Mouse (Mus musculus) cerebellum, postnatal 4 days (tissue): ENCODE measurements at regions not wholly inside any gene's neighbourhood (a gene's known extent, or its start where the extent isn't known, plus 50 kb on each side); places are given as distances from the start of the nearest gene placed in this dataset.
A peak's percentile ranks its signal among the peaks of the same experiment; 100 is the strongest.
"Not testable (repeated sequence)": the region's sequence is repeated elsewhere in the genome, so short reads cannot be mapped to it uniquely, and the experiment has no call there.

ENCODE experiments used
- DNase-seq, 2 experiments: peaks; one replicate each; pipeline ENCODE4 v3.0.0; 2022; ENCODE audit warnings: low spot score in 2 of 2, mixed read lengths in 1 of 2

GRCm38 (mm10) chr7:64101679-64102078 is 52.0 kb upstream of the Trpm1 start:
- DNase-seq = no peak

DNA sequence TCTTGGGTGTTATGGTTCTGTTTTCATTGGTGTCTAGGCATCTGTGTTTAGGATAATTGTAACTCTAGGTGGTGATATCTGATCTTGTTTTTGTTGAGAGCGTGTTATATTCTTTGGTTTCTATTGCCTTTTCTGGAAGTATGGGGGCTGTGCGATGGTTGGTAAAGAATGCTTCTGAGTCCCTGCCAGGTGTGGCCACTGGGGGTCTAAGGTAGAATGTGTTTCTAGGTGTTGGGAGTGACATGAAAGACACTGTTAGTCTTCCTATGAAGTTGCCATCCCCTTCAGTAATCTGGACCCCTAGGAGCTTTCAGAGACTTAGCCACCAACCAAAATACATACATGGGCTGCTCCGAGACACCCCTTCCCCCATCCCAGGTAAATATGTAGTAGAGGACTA is 54.0 kb upstream of the Trpm1 start:
- DNase-seq = no peak

DNA sequence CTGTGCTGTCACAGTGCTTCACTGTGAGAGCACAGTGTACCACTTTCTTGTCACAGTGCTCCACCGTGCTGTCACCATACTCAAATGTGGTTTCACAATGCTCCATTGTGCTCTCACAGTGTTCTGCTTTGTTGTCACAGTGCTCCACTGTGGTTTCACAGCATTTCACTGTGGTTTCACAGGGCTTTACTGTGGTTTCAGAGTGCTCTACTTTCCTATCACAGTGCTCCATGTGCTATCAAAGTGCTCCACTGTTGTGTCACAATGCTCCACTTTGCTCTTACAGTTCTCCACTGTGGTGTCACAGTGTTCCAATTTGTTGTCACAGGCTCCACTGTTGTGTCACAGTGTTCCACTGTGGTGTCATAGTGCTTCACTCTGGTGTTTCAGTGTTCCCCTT is 63.6 kb upstream of the Trpm1 start:
- DNase-seq = no peak

DNA sequence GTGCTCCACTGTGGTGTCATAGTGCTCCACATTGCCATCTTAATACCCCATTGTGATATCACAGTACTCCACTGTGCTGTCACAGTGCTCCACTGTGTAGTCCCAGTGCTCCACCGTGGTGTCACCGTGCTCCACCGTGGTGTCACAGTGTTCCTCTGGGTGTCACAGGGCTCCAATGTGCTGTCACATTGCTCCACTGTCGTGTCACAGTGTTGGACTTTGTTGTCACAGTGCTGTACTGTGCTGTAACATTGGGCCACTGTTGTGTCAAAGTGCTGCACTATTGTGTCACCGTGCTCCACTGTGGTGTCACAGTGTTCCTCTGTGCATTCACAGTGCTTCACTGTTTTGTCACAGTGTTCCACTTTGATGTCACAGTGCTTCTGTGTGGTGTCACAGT is 64.6 kb upstream of the Trpm1 start:
- no peak for DNase-seq

DNA sequence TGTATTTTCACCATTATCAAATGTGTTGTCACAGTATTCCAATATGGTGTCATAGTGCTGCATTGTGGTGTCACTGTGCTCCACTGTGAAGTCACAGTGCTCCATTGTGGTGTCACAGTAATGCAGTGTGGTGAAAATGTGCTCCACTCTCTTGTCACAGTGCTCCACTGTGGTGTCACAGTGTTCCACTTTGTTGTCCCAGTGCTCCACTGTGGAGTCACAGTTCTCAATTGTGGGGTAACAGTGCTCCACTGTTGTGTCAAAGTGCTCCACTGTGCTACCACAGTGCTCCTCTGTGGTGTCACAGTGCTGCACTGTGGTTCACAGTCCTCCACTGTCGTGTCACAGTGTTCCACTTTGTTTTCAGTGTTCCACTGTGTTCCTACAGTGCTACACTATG is 69.7 kb upstream of the Trpm1 start:
- not testable (repeated sequence) for DNase-seq

DNA sequence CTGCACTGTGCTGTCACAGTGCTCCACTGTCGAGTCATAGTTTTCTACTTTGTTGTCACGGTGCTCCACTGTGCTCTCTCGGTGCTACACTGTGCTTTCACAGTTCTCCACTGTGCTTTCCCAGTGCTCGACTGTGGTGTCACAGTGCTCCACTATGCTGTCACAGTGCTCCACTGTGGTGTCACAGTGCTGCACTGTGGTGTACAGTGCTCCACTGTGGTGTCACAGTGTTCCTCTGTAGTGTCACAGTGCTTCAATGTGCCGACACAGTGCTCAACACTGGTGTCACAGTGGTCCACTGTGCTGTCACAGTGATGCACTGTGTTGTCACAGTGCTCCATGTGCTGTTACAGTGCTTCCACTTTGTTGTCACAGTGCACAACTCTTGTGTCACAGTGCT is 71.0 kb upstream of the Trpm1 start:
- no peak for DNase-seq

DNA sequence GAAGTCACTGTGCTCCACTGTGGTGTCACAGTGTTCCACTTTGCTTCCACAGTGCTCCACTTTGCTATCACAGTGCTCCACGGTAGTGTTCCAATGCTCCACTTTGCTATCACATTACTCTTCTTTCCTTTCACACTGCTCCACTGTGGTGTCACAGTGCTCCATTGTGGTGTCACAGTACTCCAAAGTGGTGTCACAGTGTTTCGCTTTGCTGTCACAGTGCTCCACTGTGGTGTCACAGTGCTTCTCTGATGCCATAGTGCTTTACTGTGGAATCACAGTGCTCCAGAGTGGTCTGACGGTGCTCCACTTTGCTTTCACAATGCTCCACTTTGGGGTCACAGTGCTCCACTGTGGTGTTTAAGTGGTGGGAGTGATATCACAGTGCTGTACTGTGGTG is 71.4 kb upstream of the Trpm1 start:
- DNase-seq = no peak

DNA sequence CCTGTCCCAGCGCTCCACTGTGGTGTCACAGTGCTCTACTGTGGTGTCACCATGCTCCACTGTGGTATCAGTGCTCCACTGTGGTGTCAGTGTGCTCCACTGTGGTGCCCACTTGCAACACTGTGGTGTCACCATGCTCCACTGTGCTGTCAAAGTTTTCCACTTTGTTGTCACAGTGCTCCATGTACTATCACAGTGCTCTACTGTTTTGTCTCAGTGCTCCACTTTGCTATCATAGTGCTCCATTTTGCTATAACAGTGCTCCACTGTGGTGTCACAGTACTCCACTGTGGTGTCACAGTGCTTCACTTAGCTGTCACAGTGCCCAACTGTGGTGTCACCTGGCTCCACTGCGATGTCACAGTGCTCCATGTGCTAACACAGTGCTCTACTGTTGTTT is 72.0 kb upstream of the Trpm1 start:
- DNase-seq = no peak

DNA sequence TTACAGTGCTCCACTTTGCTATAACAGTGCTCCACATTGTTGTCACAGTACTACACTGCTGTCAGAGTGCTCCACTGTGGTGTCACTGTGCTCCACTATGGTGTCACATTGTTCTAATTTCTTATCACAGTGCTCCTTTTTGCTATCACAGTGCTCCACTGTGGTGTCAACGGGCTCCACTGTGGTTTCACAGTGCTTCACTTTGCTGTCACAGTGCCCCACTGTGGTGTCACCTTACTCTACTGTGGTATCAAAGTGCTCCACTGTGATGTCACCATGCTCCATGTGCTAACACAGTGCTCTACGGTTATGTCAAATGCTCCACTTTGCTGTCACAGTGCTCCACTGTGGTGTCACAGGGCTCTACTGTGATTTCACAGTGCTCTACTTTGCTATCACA is 72.6 kb upstream of the Trpm1 start:
- DNase-seq = no peak

DNA sequence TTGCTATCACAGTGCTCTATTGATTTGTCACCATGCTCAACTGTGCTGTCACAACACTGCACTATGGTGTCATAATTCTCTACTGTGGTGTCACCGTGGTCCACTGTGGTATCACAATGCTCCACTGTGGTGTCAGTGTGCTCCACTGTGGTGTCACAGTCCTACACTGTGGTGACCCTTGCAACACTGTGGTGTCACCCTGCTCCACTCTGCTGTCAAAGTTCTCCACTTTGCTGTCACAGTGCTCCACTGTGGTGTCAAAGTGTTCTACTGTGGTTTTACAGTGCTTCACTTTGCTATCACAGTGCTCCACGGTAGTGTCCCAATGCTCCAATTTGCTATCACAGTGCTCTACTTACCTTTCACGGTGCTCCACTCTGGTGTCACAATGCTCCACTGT is 74.3 kb upstream of the Trpm1 start:
- DNase-seq = no peak

DNA sequence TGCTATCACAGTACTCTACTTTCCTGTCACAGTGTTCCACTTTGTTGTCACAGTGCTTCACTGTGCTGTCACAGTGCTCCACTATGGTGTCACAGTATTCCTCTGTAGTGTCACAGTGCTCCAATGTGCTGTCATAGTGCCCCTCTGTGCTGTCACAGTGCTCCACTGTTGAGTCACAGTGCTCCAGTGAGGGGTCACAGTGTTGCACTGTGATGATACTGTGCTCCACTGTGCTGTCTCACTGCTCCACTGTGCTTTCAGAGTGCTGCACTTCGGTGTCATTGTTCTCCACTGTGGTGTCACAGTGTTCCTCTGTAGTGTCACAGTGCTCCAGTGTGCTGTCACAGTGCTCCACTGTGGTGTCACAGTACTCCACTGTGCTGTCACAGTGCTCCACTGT is 75.0 kb upstream of the Trpm1 start:
- no peak for DNase-seq

- DNase-seq = no peak
These were observed 76.1 kb upstream of the Trpm1 start for GRCm38 (mm10) chr7:64077526-64077925.

- DNase-seq = no peak
These were observed 76.8 kb upstream of the Trpm1 start for GRCm38 (mm10) chr7:64076764-64077360.

DNA sequence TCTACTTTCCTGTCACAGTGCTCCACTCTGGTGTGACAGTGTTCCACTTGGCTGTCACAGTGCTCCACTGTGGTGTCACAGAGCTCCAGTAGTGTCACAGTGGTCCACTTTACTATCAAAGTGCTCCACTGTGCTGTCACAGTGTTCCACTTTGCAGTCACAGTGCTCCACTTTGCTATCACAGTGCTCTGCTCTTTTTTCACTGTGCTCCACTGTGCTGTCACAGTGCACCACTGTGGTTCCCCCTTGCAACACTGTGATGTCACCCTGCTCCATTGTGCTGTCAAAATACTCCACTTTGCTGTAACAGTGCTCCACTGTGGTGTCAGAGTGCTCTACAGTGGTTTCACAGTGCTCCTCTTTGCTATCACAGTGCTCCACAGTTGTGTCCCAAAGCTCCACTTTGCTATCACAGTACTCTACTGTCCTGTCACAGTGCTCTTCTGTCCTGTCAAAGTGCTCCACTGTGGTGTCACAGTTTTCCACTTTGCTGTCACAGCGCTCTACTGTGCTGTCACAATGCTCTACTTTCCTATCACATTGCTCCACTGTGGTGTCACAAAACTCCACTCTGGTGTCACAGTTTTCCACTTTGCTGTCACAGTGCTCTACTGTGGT is 77.8 kb upstream of the Trpm1 start:
- no peak for DNase-seq

GRCm38 (mm10) chr7:64074661-64075234 is 78.9 kb upstream of the Trpm1 start:
- no peak for DNase-seq

GRCm38 (mm10) chr7:64074186-64074585 is 79.4 kb upstream of the Trpm1 start:
- DNase-seq = no peak

DNA sequence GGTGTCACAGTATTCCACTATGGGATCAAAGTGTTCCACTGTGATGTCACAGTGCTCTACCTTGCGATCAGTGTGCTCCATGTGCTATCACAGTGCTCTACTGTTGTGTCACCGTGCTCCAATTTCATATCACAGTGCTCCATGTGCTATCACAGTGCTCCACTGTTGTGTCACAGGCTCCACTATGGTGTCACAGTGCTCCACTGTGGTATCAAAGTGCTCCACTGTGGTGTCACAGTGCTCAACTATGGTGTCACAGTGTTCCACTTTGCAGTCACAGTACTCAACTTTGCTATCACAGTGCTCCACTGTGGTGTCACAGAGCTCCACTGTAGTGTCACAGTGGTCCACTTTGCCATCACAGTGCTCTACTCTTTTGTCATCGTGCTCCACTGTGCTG is 79.9 kb upstream of the Trpm1 start:
- no peak for DNase-seq

GRCm38 (mm10) chr7:64070930-64071329 is 82.7 kb upstream of the Trpm1 start:
- DNase-seq = no peak

DNA sequence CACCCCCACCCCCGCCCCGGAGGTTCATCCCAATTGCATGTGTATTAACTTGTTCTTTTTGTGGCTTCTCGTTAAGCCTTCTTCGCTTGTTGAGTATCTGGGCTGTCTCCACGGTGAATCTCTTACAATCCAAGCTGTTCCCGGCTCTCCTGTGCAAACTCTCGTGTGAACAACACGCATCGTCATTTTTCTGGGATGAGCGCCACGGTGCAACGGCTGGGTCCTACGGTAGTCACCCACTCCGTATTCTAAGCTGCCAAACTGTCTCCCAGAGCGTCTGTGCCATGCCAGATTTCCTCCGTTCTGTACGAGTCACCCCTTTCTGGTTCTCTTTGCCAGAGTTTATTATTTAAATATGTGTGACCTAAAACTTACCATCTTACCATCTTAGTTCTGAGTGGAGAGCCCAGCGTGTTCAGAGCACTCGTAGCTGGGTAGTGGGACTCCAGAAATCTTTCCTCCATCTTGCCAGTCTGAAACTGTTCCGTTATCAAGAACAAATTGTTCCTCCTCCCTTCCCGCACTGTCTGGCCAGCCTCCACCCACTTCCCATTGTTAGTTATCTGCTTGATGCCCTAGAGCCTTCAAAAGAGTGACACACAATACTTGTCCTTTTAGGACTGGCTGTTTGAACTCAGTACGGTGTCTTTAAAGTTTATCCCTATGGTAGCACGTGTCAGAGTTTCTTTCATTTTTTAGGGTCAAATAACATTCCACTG is 87.9 kb upstream of the Trpm1 start:
- peak in 1 of 2 experiments; percentile 31 for DNase-seq

- DNase-seq = no peak
These were observed 89.0 kb upstream of the Trpm1 start for GRCm38 (mm10) chr7:64064460-64065241.

- no peak for DNase-seq
These were observed 92.5 kb upstream of the Trpm1 start for GRCm38 (mm10) chr7:64061170-64061569.

DNA sequence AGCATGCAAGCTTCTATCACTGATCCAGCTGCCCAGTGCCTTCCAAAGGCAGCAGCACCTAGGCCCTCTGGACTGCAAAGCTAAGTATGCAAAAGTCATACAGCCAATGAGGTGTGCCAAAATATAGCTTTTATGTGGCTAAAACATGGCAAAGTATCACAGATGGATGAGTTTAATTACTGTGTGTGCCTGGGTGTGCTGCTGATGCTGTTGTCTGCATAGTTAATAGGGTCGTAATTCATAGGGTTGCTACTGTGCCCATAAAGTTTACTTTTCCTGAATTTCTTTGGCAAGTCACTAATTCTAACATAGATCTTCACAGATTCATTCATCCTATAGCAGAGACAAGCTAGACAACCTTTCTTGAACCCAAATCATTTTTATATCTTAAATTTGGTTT is 93.1 kb upstream of the Trpm1 start:
- DNase-seq = no peak
